Mouse (Mus musculus): ENCODE measurements at regions not wholly inside any gene's neighbourhood (a gene's known extent, or its start where the extent isn't known, plus 50 kb on each side); places are given as distances from the start of the nearest gene placed in this dataset.

DNA sequence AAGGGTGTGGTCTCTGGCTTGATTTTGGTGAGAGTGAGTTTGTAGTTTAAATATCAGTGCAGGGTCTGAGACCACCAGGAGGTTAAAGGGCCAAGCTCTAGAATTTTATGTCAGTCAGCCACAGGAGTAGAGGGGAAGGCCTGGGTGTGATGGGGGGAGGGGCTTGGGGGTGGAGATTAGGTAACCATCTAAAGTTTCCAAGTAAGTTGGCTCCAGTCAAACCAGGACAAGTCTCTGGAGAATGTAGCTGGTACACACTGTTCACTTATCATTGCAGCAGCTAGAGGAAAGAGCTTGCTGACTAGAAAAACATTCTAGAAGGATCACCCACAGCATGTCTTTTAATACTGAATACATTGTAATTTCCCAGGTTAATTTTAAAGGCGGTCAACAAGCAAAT, 123.6 kb upstream of the Hey2 start:
- intact Hi-C loops (cut with DNase I) = no loop called here

DNA sequence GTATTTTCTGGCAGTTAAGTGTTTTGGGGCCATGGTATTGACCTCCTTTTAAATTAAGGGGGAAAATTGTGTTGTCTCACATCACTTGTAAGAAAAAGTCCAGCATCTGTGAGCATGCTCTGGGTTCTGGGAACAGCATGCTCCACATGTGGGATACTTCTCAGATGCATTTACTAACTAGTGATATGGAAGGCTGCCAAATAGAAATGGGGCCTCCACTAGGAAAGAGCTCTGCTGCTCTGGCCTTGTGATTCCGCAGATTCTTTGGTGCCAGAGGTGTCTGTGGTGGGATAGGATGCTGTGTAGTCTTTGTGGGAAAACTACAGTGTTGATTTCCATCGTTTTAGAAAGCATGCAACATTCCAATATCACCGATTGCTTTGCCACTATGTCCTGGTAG, 111.2 kb upstream of the Hey2 start:
- DNase-seq (ENCODE audit: extremely low spot score in 1 of 2, low spot score in 2 of 2) = no peak
- intact Hi-C loops (cut with DNase I) = no loop called here

More for the DNA sequence above, 123.6 kb upstream of the Hey2 start:
- no peak for DNase-seq (ENCODE audit: extremely low spot score in 1 of 2, low spot score in 2 of 2)

DNA sequence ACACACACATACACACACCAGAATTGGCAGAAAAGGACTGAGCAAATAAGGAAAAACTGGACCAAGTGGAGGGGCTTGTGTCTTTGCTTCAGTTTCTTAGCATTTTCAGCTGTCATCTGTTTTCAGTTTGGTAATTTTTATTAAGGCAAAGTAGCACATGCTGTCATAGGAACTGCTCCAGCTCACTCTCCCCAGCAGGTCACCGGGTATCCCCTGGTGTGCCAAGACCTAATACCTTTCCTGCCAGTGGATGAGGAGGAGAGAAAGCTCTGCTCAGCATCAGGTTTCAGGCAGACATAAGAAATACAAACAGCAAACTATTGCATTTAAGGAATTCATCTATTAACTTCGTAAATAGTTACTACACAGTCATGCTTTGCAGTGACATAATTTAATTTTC, 109.8 kb upstream of the Hey2 start:
- intact Hi-C loops (cut with DNase I) = no loop called here
- DNase-seq (ENCODE audit: extremely low spot score in 1 of 2, low spot score in 2 of 2) = no peak

DNA sequence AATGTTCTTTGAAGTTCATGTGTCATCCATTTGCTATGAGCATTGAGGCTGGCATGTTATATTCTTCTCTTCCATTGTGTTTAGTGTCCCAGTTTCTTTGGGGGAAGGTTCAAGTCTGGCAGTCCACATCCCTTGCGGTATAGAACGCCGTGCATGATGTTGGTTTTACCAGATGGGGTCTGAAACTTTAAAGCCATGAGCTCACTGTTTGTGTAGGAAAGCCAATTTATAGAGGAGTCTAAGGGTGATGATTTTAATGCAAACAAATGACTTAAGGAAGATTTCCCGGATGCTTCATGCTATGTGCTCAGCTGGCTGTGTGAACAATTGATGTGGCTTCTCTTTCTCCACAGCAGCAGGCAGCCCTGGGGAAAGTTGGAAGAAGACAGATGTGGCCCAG, 104.0 kb upstream of the Hey2 start:
- intact Hi-C loops (cut with DNase I) = no loop called here
- no peak for DNase-seq (ENCODE audit: extremely low spot score in 1 of 2, low spot score in 2 of 2)

DNA sequence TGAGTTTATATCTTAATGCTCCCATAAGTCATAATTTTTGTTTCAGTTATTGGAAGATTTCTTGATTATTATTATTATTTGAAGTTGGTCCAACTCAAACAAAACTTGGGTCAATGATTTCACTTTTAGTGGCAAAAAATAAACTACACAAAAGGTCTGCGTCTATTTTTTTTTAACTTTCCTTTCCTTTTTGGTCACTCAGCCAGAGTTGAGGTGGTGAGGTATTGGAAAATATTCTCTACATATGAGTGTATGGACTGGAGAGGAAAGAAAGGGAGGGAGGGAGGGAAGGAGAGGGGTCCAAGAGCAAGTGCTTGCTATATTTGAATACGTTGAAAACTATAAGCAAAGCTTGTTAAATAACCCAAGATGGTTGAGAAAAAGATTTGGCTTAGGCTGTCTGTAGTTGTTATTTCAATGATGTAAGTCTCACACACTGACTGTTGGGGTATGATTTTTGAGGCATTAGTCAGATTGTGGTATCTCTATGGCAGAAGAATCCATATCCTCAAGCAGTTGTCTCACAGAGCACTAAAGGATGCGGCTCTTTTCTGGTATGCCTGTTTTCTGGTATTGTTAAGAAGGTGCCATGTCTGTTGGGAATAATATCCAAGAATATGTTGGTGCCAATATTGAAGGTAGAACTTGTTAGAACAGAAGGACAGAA, 75.9 kb upstream of the Hey2 start:
- DNase-seq (ENCODE audit: extremely low spot score in 1 of 2, low spot score in 2 of 2) = no peak
- intact Hi-C loops (cut with DNase I) = no loop called here

DNA sequence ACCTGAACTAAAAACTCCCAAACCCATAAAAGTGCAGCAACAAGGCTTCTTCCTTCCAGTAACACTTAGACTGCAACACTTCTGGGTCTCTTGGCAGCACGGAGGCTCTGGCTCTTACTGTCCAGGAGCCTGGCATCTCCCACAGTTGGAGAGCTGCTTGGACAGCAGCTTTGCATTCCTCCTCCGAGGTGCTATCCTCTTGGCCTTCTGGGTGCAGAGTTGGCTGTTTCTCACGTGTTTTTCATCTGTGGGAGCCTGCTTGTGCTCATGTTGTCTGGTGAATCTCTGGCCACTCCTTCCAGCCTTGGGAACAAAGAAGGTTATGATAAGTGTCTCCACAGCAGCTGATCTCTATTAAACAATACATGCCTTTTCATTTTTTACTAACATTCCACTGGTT, 51.2 kb upstream of the Hey2 start:
- DNase-seq (ENCODE audit: extremely low spot score in 1 of 2, low spot score in 2 of 2) = no peak
- intact Hi-C loops (cut with DNase I) = no loop called here

Measured in left cerebral cortex, postnatal 10 days (tissue).